Mouse (Mus musculus): Measurements from ENCODE around the gene Lrrc8e. TPM values are rescaled to one million over a fixed set of nuclear protein-coding genes. Genes with fewer than 3 reads are reported as not detected.

The Lrrc8e gene
- polyA plus RNA-seq, 2 experiments = 0.30 to 0.37 TPM

DNA sequence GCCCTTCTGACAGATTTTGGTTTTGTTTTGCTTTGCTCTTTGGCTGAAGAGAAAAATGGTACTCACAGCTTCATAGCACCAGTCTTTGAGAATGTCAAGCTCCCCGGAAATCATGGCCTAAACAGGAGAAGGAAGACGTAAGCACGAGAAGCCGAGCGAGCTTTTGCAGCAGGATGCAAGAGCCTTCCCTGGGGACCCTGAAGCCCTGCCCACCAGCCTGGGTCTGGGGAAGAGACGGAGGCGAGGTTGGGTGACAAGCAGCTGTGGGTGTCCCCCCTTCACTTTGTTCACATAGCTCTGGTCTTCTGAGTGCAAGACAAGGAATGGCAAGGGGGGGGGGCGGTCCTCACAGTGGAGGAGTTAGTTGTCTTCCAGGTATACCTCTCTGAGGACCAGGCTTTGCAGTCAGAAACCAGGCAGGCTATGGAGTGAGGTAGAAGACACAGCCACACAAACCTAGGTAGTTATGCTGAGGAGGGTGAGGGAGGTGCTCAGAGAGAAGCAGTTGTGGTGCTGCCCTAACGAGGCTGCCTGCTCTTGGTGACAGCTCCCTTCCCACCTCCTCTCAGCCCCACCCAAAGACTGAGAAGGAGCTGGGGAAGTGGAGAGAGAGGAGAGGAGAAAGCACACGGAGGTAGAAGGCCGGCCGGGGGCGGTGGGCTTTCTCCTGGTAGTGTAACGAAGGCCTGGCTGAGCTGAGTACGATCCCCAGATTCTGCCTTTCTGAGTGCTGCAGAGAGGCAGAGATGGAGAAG, 38.7 kb downstream of the Lrrc8e start:
- TF ChIP-seq POLR2A (IDR thresholded peaks at IDR 0.05; ENCODE audit: borderline replicate concordance, extremely low read depth, insufficient read depth, insufficient read length) = no peak
- Histone ChIP-seq H3K9ac (ENCODE audit: low read depth, low read length, severe bottlenecking) (no peak overlapping the region), H3K4me1 (ENCODE audit: control insufficient read depth, insufficient read depth, low read length) (no peaks in the 10 kb centered on the region), H3K9me3 (ENCODE audit: control insufficient read depth, low read length) (no peaks in the 10 kb centered on the region), H3K36me3 (ENCODE audit: control insufficient read depth, insufficient read depth, low read length) (peaks cover 98% of the 10 kb centered on the region), H3K27me3 (ENCODE audit: control insufficient read depth, insufficient read depth, low read length) (no peaks in the 10 kb centered on the region), H3K4me2 (replicated peaks; ENCODE audit: low read depth, low read length, severe bottlenecking) (no peak overlapping the region), H3K4me3 (replicated peaks; ENCODE audit: low read length) (no peak overlapping the region), H3K27ac (replicated peaks; ENCODE audit: low read depth, low read length) (no peak overlapping the region)
- no peak for ATAC-seq (ENCODE audit: low FRiP score, low read depth)
- WGBS = 92% methylated on average over 15 of the region's 15 CpGs
- DNase-seq (ENCODE audit: low spot score) = no peak

DNA sequence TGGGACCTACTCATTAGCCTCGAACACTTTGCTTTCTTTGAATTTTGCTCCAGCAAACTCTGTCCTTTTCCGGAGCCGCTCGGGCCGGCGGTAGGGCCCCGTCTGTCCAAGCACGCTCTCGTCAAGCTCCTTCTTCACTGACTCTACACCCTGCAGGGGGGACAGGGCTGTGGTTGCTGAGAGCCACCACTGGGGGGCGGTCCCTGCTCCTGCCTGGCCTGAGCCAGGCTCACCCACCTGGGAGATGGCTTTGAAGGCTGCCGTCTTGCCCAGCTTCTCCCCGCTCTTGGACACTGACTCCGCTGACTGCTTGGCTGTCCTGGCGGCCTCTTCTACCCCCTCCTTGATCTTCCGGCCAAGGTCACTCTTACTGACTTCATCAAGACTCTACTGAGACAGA, 41.0 kb downstream of the Lrrc8e start:
- H3K9ac ChIP-seq (ENCODE audit: low read depth, low read length, severe bottlenecking) = no peak overlapping the region
- ATAC-seq (ENCODE audit: low FRiP score, low read depth) (no peak), DNase-seq (ENCODE audit: low spot score) (no peak)
- no peaks in the 10 kb centered on the region for H3K27me3 ChIP-seq (ENCODE audit: control insufficient read depth, insufficient read depth, low read length)
- 80% methylated on average over 15 of the region's 15 CpGs for WGBS
- no peak overlapping the region for H3K4me2 ChIP-seq (replicated peaks; ENCODE audit: low read depth, low read length, severe bottlenecking)
- H3K36me3 ChIP-seq (ENCODE audit: control insufficient read depth, insufficient read depth, low read length) = peaks cover 91% of the 10 kb centered on the region
- no peak overlapping the region for H3K4me3 ChIP-seq (replicated peaks; ENCODE audit: low read length)
- no peaks in the 10 kb centered on the region for H3K4me1 ChIP-seq (ENCODE audit: control insufficient read depth, insufficient read depth, low read length)
- no peak for TF ChIP-seq POLR2A (IDR thresholded peaks at IDR 0.05; ENCODE audit: borderline replicate concordance, extremely low read depth, insufficient read depth, insufficient read length)
- H3K9me3 ChIP-seq (ENCODE audit: control insufficient read depth, low read length) = no peaks in the 10 kb centered on the region
- no peak overlapping the region for H3K27ac ChIP-seq (replicated peaks; ENCODE audit: low read depth, low read length)

DNA sequence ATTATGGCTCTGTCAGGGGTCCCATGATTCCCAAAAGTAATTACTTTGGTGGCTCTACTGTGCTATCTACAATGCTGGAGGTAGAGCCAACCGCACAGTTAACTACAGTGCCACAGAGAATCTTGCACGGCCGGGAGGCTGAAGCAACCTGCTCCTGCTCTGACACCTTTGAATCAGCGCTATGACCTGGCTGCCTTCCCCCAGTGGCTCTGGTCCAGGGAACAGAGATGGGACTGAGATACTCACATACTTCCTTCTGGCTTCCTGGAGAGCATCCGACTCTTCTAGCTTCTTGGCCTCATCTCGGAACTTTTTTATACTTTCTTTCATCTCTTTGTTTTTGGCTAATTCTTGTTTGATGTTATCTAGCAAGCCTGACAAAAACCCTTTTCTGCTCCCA, 43.0 kb downstream of the Lrrc8e start:
- Histone ChIP-seq H3K9ac (ENCODE audit: low read depth, low read length, severe bottlenecking) (no peak overlapping the region), H3K36me3 (ENCODE audit: control insufficient read depth, insufficient read depth, low read length) (peaks cover 87% of the 10 kb centered on the region), H3K27me3 (ENCODE audit: control insufficient read depth, insufficient read depth, low read length) (no peaks in the 10 kb centered on the region), H3K4me1 (ENCODE audit: control insufficient read depth, insufficient read depth, low read length) (no peaks in the 10 kb centered on the region), H3K4me2 (replicated peaks; ENCODE audit: low read depth, low read length, severe bottlenecking) (no peak overlapping the region), H3K9me3 (ENCODE audit: control insufficient read depth, low read length) (no peaks in the 10 kb centered on the region), H3K4me3 (replicated peaks; ENCODE audit: low read length) (no peak overlapping the region), H3K27ac (replicated peaks; ENCODE audit: low read depth, low read length) (no peak overlapping the region)
- 81% methylated on average over 6 of the region's 6 CpGs for WGBS
- no peak for TF ChIP-seq POLR2A (IDR thresholded peaks at IDR 0.05; ENCODE audit: borderline replicate concordance, extremely low read depth, insufficient read depth, insufficient read length)
- no peak for ATAC-seq (ENCODE audit: low FRiP score, low read depth)
- no peak for DNase-seq (ENCODE audit: low spot score)

DNA sequence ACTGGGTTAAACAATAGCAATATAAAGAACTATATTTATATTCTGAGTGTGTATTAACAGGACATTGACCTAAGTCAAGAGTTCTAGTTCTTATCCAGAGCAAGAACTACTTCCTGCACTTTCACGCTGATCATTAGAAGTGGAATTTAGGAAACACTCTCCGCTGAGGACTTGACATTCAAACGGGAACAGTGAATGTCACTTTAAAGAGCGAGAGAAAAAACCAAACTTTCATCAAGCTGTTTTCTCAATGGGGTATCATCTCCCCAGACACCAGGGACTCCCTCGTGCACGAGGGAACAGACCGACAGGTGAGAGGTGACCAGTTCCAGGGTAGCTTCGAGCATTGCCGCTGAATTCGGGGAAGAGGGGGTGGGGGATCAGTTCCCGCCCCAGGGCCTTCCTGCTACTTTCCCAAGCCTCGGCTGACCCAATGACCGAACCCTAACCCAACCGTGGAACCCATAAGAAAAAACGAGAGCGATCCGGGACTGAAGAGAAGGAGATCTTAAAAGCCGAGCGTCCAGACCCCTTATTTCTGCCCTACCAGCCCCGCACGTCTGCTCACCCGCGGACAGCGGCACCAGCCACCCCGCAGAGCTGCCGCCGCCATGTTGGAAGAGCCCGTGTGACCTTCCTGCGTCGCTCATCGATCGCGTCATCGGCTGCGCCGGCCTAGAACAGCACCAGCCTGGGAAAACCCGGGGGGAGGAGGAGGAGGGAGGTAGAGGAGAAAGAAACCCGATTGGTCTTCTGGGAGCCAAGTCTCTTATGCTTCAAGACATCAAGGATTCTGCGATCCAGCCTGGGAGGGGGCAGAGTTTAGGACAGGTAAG, 48.9 kb downstream of the Lrrc8e start, which contains the start of gene Timm44:
Gene Timm44, minus strand, starts transcription at position 639 of the 836 bp plus-strand sequence.
- ATAC-seq (ENCODE audit: low FRiP score, low read depth) = peak; percentile 98
- no peaks in the 10 kb centered on the region for H3K27me3 ChIP-seq (ENCODE audit: control insufficient read depth, insufficient read depth, low read length)
- peak within 1 kb of the TSS; percentile 41; the same call in 1 of the 2 replicates for H3K27ac ChIP-seq (replicated peaks; ENCODE audit: low read depth, low read length)
- no peaks in the 10 kb centered on the region for H3K9me3 ChIP-seq (ENCODE audit: control insufficient read depth, low read length)
- peak; percentile 95 for DNase-seq (ENCODE audit: low spot score)
- peak within 1 kb of the TSS; percentile 58 for H3K4me2 ChIP-seq (replicated peaks; ENCODE audit: low read depth, low read length, severe bottlenecking)
- peaks cover 30% of the 10 kb centered on the region for H3K36me3 ChIP-seq (ENCODE audit: control insufficient read depth, insufficient read depth, low read length)
- H3K4me1 ChIP-seq (ENCODE audit: control insufficient read depth, insufficient read depth, low read length) = peaks cover 4% of the 10 kb centered on the region
- peak within 1 kb of the TSS; percentile 77 for H3K9ac ChIP-seq (ENCODE audit: low read depth, low read length, severe bottlenecking)
- H3K4me3 ChIP-seq (replicated peaks; ENCODE audit: low read length) = peak within 1 kb of the TSS; percentile 83
- under 1% methylated on average over 39 of the region's 39 CpGs for WGBS
- TF ChIP-seq POLR2A (IDR thresholded peaks at IDR 0.05; ENCODE audit: borderline replicate concordance, extremely low read depth, insufficient read depth, insufficient read length) = peak; percentile 19; the same call in 1 of the 2 replicates

DNA sequence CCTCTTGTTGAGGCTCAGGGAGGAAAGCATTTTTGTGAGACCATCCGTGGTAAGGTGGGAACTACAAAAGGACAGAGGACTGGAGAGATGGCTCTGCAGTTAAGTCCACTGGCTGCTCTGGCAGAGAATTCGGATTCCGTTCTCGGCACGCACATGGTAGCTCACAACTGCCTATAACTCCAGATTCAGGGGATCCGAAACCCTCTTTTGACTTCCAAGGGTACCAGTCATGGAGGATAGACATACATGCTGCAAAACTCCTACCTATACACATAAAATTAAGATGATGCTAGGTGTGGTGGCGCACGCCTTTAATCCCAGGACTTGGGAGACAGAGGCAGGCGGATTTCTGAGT, 49.5 kb downstream of the Lrrc8e start:
- no peak for DNase-seq (ENCODE audit: low spot score)
- WGBS = 21% methylated on average over 9 of the region's 9 CpGs
- ATAC-seq (ENCODE audit: low FRiP score, low read depth) = peak; percentile 31
- no peak for TF ChIP-seq POLR2A (IDR thresholded peaks at IDR 0.05; ENCODE audit: borderline replicate concordance, extremely low read depth, insufficient read depth, insufficient read length)
- peak overlapping the region; percentile 58 for H3K4me2 ChIP-seq (replicated peaks; ENCODE audit: low read depth, low read length, severe bottlenecking)
- H3K9ac ChIP-seq (ENCODE audit: low read depth, low read length, severe bottlenecking) = peak overlapping the region; percentile 77
- H3K4me1 ChIP-seq (ENCODE audit: control insufficient read depth, insufficient read depth, low read length) = peaks cover 4% of the 10 kb centered on the region
- H3K27me3 ChIP-seq (ENCODE audit: control insufficient read depth, insufficient read depth, low read length) = no peaks in the 10 kb centered on the region
- no peaks in the 10 kb centered on the region for H3K9me3 ChIP-seq (ENCODE audit: control insufficient read depth, low read length)
- peak overlapping the region; percentile 41; the same call in 1 of the 2 replicates for H3K27ac ChIP-seq (replicated peaks; ENCODE audit: low read depth, low read length)
- peak overlapping the region; percentile 83 for H3K4me3 ChIP-seq (replicated peaks; ENCODE audit: low read length)
- H3K36me3 ChIP-seq (ENCODE audit: control insufficient read depth, insufficient read depth, low read length) = peaks cover 26% of the 10 kb centered on the region

Other genes starting within 250 kb of the Lrrc8e start
- 0.09 TPM in 1 of 2 replicates, not detected in the other for gene Cd209f, start 121.0 kb upstream of the Lrrc8e start, polyA plus RNA-seq (2012; rRNA removed)
- not detected in 2 replicates for gene Cd209f, start 121.0 kb upstream of the Lrrc8e start, polyA plus RNA-seq (2014; fragmentation: Nextera tagmentation; extraction: Ambion mirVana)
- gene Cd209g, start 92.7 kb upstream of the Lrrc8e start, polyA plus RNA-seq (2012; rRNA removed) = not detected in 2 replicates
- gene Cd209g, start 92.7 kb upstream of the Lrrc8e start, polyA plus RNA-seq (2014; fragmentation: Nextera tagmentation; extraction: Ambion mirVana) = not detected in 2 replicates
- 35.9 and 44.4 TPM in 2 replicates for gene Evi5l, start 60.3 kb upstream of the Lrrc8e start, polyA plus RNA-seq (2012; rRNA removed)
- 24.6 and 29.7 TPM in 2 replicates for gene Evi5l, start 60.3 kb upstream of the Lrrc8e start, polyA plus RNA-seq (2014; fragmentation: Nextera tagmentation; extraction: Ambion mirVana)
- gene Prr36, start 9.4 kb upstream of the Lrrc8e start, polyA plus RNA-seq (2012; rRNA removed) = 1.5 and 1.7 TPM in 2 replicates
- 1.0 and 1.2 TPM in 2 replicates for gene Prr36, start 9.4 kb upstream of the Lrrc8e start, polyA plus RNA-seq (2014; fragmentation: Nextera tagmentation; extraction: Ambion mirVana)
- 65.3 and 68.3 TPM in 2 replicates for gene Map2k7, start 11.9 kb downstream of the Lrrc8e start, polyA plus RNA-seq (2012; rRNA removed)
- 18.5 and 25.8 TPM in 2 replicates for gene Map2k7, start 11.9 kb downstream of the Lrrc8e start, polyA plus RNA-seq (2014; fragmentation: Nextera tagmentation; extraction: Ambion mirVana)
- gene Gm49320, start 12.0 kb downstream of the Lrrc8e start, polyA plus RNA-seq (2012; rRNA removed) = 8.5 and 10.2 TPM in 2 replicates
- 1.2 and 1.3 TPM in 2 replicates for gene Gm49320, start 12.0 kb downstream of the Lrrc8e start, polyA plus RNA-seq (2014; fragmentation: Nextera tagmentation; extraction: Ambion mirVana)
- 63.0 and 98.7 TPM in 2 replicates for gene Tgfbr3l, start 21.4 kb downstream of the Lrrc8e start, polyA plus RNA-seq (2012; rRNA removed)
- gene Tgfbr3l, start 21.4 kb downstream of the Lrrc8e start, polyA plus RNA-seq (2014; fragmentation: Nextera tagmentation; extraction: Ambion mirVana) = 4.6 and 5.3 TPM in 2 replicates
- 52.6 and 61.4 TPM in 2 replicates for gene Snapc2, start 26.3 kb downstream of the Lrrc8e start, polyA plus RNA-seq (2012; rRNA removed)
- 50.6 and 55.8 TPM in 2 replicates for gene Snapc2, start 26.3 kb downstream of the Lrrc8e start, polyA plus RNA-seq (2014; fragmentation: Nextera tagmentation; extraction: Ambion mirVana)
- 102 and 151 TPM in 2 replicates for gene Ctxn1, start 32.4 kb downstream of the Lrrc8e start, polyA plus RNA-seq (2012; rRNA removed)
- 54.9 and 62.4 TPM in 2 replicates for gene Ctxn1, start 32.4 kb downstream of the Lrrc8e start, polyA plus RNA-seq (2014; fragmentation: Nextera tagmentation; extraction: Ambion mirVana)
- gene Timm44, start 49.1 kb downstream of the Lrrc8e start, polyA plus RNA-seq (2012; rRNA removed) = 100 and 103 TPM in 2 replicates
- 69.1 and 75.8 TPM in 2 replicates for gene Timm44, start 49.1 kb downstream of the Lrrc8e start, polyA plus RNA-seq (2014; fragmentation: Nextera tagmentation; extraction: Ambion mirVana)
- gene Ccl25, start 98.4 kb downstream of the Lrrc8e start, polyA plus RNA-seq (2012; rRNA removed) = 12.4 and 14.8 TPM in 2 replicates
- 11.4 and 11.5 TPM in 2 replicates for gene Ccl25, start 98.4 kb downstream of the Lrrc8e start, polyA plus RNA-seq (2014; fragmentation: Nextera tagmentation; extraction: Ambion mirVana)
- gene Elavl1, start 98.6 kb downstream of the Lrrc8e start, polyA plus RNA-seq (2012; rRNA removed) = 91.1 and 101 TPM in 2 replicates
- gene Elavl1, start 98.6 kb downstream of the Lrrc8e start, polyA plus RNA-seq (2014; fragmentation: Nextera tagmentation; extraction: Ambion mirVana) = 226 and 237 TPM in 2 replicates

All from limb, embryonic 14.5 days (tissue).